Mouse (Mus musculus) limb, embryonic 15.5 days (tissue): ENCODE data around the gene Gm2663. TPM values are rescaled to one million over a fixed set of nuclear protein-coding genes. Genes with fewer than 3 reads are reported as not detected.
"Not testable (repeated sequence)": the region's sequence is repeated elsewhere in the genome, so short reads cannot be mapped to it uniquely, and the experiment has no call there.

Source experiments
- ATAC-seq: fragments of 200-750 bp; cut with Nextera tagmentation; 2 replicates; pipeline ENCODE4 v1.8.0; 2017; ENCODE audit warnings: low read depth, moderate TSS enrichment; ENCODE audit not compliant: insufficient number of reproducible peaks, low FRiP score, low TSS enrichment
- H3K27ac ChIP-seq: fragments of 300-500 bp; sonication (generic); 2 replicates; pipeline ENCODE4 v1.5.1; 2015; ENCODE audit warnings: moderate library complexity, mild to moderate bottlenecking, inconsistent platforms
- H3K27me3 ChIP-seq: fragments of 300-500 bp; sonication (generic); 2 replicates; pipeline ENCODE4 v1.6.1; 2015; ENCODE audit warnings: inconsistent platforms
- H3K36me3 ChIP-seq: fragments of 300-500 bp; sonication (generic); 2 replicates; pipeline ENCODE4 v1.6.1; 2015; ENCODE audit warnings: inconsistent platforms
- H3K4me1 ChIP-seq: fragments of 300-500 bp; sonication (generic); 2 replicates; pipeline ENCODE4 v1.6.1; 2015; ENCODE audit warnings: inconsistent platforms
- H3K4me2 ChIP-seq: fragments of 300-500 bp; sonication (generic); 2 replicates; pipeline ENCODE4 v1.6.1; 2015; ENCODE audit warnings: mild to moderate bottlenecking, inconsistent platforms
- H3K4me3 ChIP-seq: fragments of 300-500 bp; sonication (generic); 2 replicates; pipeline ENCODE4 v1.5.1; 2015; ENCODE audit warnings: mild to moderate bottlenecking, inconsistent platforms
- H3K9ac ChIP-seq: fragments of 300-500 bp; sonication (generic); 2 replicates; pipeline ENCODE4 v1.6.1; 2015; ENCODE audit warnings: inconsistent platforms
- H3K9me3 ChIP-seq: fragments of 300-500 bp; sonication (generic); 2 replicates; pipeline ENCODE4 v1.6.1; 2016; ENCODE audit warnings: inconsistent platforms
- WGBS: fragments of 180-500 bp; shearing (Covaris S2); methylation state at CpG from one replicate; pipeline ENCODE4 v1.1.7; 2015; 5-methylcytosine and 5-hydroxymethylcytosine counted together
- polyA plus RNA-seq: library from polyadenylated mRNA; unstranded; fragments of >200 nt; fragmentation: Nextera tagmentation; extraction: Ambion mirVana; gene quantifications from 2 replicates; pipeline ENCODE4 v1.2.1, GENCODE M21; 2015

Gm2663 gene
- polyA plus RNA-seq, 1 experiment from 2014 or later: not detected

DNA sequence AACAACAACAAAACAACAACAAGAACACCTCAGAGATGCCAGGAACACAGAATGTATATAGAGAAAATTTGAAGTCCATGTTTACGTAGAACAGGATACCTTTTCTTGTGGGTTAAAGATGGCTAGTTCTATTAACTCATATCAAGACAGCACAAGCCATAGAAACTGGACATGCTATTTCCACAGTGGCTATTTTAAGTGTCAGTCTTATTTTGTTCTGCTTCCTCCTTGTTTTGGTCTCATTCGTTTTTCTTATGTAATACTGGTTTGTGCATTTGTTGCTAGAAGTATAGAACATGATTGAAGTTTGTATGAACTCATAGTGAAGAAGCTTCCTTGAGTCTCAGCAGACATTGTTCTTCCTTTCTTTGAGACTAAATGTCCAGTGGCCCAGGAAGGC is 19.9 kb upstream of the Gm2663 start:
- 82% methylated on average over 2 of the region's 2 CpGs for WGBS
- H3K9me3 ChIP-seq: no peaks in the 10 kb centered on the region
- H3K4me1 ChIP-seq: no peaks in the 10 kb centered on the region
- H3K27ac ChIP-seq: no peak overlapping the region
- no peak for ATAC-seq
- no peaks in the 10 kb centered on the region for H3K27me3 ChIP-seq
- H3K4me3 ChIP-seq: no peak overlapping the region
- H3K36me3 ChIP-seq: no peaks in the 10 kb centered on the region
- H3K4me2 ChIP-seq: no peak overlapping the region
- no peak overlapping the region for H3K9ac ChIP-seq

DNA sequence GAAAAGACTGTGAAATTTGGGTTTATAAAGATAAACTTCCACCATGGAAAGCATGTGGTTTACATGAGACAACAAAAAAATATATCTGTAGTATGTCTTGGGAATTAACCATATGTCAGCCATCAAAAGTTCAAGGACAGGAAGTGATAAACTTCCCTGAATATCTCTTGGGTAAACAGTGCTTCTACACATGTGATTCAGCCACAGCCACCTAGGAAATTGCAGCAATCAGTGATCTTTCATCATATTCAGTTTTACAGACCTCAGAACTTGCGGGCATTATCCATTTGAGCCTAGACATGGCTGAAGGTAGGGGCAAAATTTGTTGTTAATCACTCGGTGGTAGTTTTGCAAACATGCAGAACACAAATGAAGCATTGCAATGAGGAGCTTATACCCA is 19.4 kb upstream of the Gm2663 start:
- H3K36me3 ChIP-seq: no peaks in the 10 kb centered on the region
- no peak overlapping the region for H3K9ac ChIP-seq
- no peak overlapping the region for H3K4me3 ChIP-seq
- no peak for ATAC-seq
- H3K9me3 ChIP-seq: no peaks in the 10 kb centered on the region
- no peak overlapping the region for H3K27ac ChIP-seq
- 81% methylated on average over 2 of the region's 2 CpGs for WGBS
- no peak overlapping the region for H3K4me2 ChIP-seq
- H3K27me3 ChIP-seq: no peaks in the 10 kb centered on the region
- no peaks in the 10 kb centered on the region for H3K4me1 ChIP-seq

DNA sequence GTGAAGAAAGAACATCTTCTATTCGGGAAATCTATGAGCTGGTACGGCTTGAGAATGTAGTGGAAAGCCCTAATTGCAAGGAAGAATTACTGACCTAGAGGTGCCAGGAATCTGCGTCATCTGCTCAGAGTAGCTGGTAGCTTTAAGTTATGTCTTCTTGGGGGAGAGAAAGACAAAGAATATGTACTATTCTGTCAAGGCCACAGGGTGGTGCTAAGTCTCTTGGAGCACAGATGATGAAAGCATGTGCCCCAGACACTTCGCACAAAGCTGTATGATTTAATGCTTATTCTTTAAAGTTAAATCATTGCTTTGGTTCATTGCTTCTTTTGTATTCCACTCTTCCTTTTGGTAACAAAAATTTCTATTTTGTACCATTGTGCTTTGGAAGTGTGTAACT is 15.8 kb upstream of the Gm2663 start:
- no peak overlapping the region for H3K27ac ChIP-seq
- 76% methylated on average over 4 of the region's 4 CpGs for WGBS
- H3K4me2 ChIP-seq: no peak overlapping the region
- H3K4me3 ChIP-seq: no peak overlapping the region
- H3K4me1 ChIP-seq: no peaks in the 10 kb centered on the region
- no peaks in the 10 kb centered on the region for H3K27me3 ChIP-seq
- no peak overlapping the region for H3K9ac ChIP-seq
- ATAC-seq: no peak
- H3K9me3 ChIP-seq: no peaks in the 10 kb centered on the region
- H3K36me3 ChIP-seq: no peaks in the 10 kb centered on the region

DNA sequence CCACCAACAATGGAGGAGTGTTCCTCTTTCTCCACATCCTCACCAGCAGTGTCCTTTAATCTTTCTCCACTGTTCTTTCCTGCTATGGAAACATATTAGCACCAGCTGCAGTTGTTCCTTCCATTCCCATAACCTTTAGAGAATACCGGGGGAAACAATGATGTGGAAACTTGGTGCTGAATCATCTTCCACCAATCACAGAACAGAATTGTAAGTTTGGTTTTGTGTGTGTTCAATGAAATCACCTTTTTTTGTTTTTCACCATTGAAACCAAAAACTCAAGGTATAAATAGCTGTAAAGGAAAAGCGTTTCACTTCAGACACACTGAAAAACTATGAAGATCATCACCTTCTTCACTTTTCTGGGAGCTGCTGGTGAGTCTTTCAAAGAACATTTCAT is 34.8 kb downstream of the Gm2663 start, which contains the start of gene 1810009J06Rik:
1810009J06Rik (plus strand) TSS at position 301 of the 400 bp plus-strand sequence.
- WGBS: 90% methylated on average over 2 of the region's 2 CpGs
- not testable (repeated sequence) for H3K27ac ChIP-seq, H3K4me1 ChIP-seq, H3K9ac ChIP-seq, H3K4me2 ChIP-seq, ATAC-seq, H3K4me3 ChIP-seq, H3K36me3 ChIP-seq, H3K9me3 ChIP-seq, H3K27me3 ChIP-seq

DNA sequence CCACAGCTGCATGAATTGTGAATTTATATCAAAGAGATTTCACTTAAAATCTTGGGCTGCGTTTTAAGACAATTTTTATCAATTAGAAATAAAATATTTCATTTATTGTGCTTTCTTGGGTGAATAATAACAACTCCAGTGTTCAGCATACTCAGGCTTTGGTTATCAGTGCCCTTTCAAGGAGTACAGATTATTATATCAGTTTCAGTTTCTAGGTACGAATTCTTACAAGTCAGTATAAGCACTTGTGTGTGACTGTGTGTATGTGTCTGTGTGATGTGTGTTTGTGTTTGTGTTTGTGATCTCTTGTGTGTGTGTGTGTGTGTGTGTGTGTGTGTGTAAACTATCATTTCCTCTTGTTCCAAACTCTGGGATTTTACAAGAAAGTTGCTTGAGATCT is 45.6 kb downstream of the Gm2663 start:
- no peak overlapping the region for H3K4me2 ChIP-seq
- no peak overlapping the region for H3K9ac ChIP-seq
- no peak overlapping the region for H3K4me3 ChIP-seq
- no peaks in the 10 kb centered on the region for H3K27me3 ChIP-seq
- no peaks in the 10 kb centered on the region for H3K9me3 ChIP-seq
- no peak overlapping the region for H3K27ac ChIP-seq
- H3K36me3 ChIP-seq: no peaks in the 10 kb centered on the region
- 52% methylated on average over 2 of the region's 2 CpGs for WGBS
- H3K4me1 ChIP-seq: no peaks in the 10 kb centered on the region
- no peak for ATAC-seq

DNA sequence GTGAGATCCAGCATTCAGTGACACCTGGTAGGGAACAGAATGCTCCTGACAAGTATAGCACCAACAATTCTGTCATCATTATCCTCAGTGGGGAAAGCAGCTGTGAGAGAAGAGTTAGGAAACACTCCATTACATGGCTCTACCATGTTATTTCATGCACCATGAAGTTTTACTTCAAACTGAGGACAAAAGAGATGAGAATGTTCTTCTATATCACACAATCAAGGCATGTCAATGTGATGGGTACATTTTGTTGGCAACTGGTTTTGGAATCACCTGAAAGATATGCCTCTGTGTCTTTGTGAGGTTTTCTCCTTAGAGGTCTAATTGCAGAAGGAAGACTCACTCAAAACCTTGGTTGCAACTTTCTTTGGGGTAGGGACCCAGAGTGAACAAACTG is 47.5 kb downstream of the Gm2663 start, which contains the start of gene Gm4744:
Gm4744 (minus strand) TSS at position 101 of the 400 bp plus-strand sequence.
- Histone ChIP-seq H3K9me3 (no peaks in the 10 kb centered on the region), H3K27ac (no peak within 1 kb of the TSS), H3K4me3 (no peak within 1 kb of the TSS), H3K36me3 (no peaks in the 10 kb centered on the region), H3K27me3 (no peaks in the 10 kb centered on the region), H3K4me1 (no peaks in the 10 kb centered on the region), H3K4me2 (no peak within 1 kb of the TSS), H3K9ac (no peak within 1 kb of the TSS)
- no peak for ATAC-seq

Other genes with a start within 250 kb of the Gm2663 start
- not detected in 2 replicates for gene Moxd2, start 112.0 kb downstream of the Gm2663 start, polyA plus RNA-seq
- gene Prss58, start 99.1 kb downstream of the Gm2663 start, polyA plus RNA-seq: not detected in 2 replicates
- gene 1700074P13Rik, start 58.9 kb downstream of the Gm2663 start, polyA plus RNA-seq: not detected in 2 replicates
- gene Gm4744, start 47.6 kb downstream of the Gm2663 start, polyA plus RNA-seq: not detected in 2 replicates
- gene 1810009J06Rik, start 34.7 kb downstream of the Gm2663 start, polyA plus RNA-seq: not detected in 2 replicates
- not detected in 2 replicates for gene 2210010C04Rik, start 36.0 kb upstream of the Gm2663 start, polyA plus RNA-seq